Mouse (Mus musculus): ENCODE results near the gene Tas2r138. TPM values are rescaled to one million over a fixed set of nuclear protein-coding genes. Genes with fewer than 3 reads are reported as not detected.

The Tas2r138 gene
- polyA plus RNA-seq (2016; fragmentation: Nextera tagmentation; extraction: Ambion mirVana), result not detected in 2 replicates

- DNase-seq (ENCODE audit: extremely low spot score, low spot score), result no peak
- WGBS, result 95% methylated on average over 4 of the region's 4 CpGs
- H3K4me1 ChIP-seq, result no peaks in the 10 kb centered on the region
- no peak within 1 kb of the TSS for H3K27ac ChIP-seq
- H3K27me3 ChIP-seq (ENCODE audit: poor library complexity, severe bottlenecking), result no peaks in the 10 kb centered on the region
- H3K36me3 ChIP-seq (replicated peaks), result no peaks in the 10 kb centered on the region
- H3K4me3 ChIP-seq, result no peak within 1 kb of the TSS
- no peaks in the 10 kb centered on the region for H3K9me3 ChIP-seq
Observed at GRCm38 (mm10) chr6:40613260-40613852, at the start of gene Tas2r138. TSS of gene Tas2r138 (minus strand) at chr6:40613310.

GRCm38 (mm10) chr6:40660930-40661329, 47.8 kb upstream of the Tas2r138 start:
- no peak for DNase-seq (ENCODE audit: extremely low spot score, low spot score)
- H3K9me3 ChIP-seq, result no peaks in the 10 kb centered on the region
- H3K4me1 ChIP-seq, result peaks cover 9% of the 10 kb centered on the region; the same call in 1 of the 2 replicates
- no peak overlapping the region for H3K27ac ChIP-seq
- 20% methylated on average over 2 of the region's 2 CpGs for WGBS
- H3K36me3 ChIP-seq (replicated peaks), result no peaks in the 10 kb centered on the region
- H3K27me3 ChIP-seq (ENCODE audit: poor library complexity, severe bottlenecking), result no peaks in the 10 kb centered on the region
- no peak overlapping the region for H3K4me3 ChIP-seq

DNA sequence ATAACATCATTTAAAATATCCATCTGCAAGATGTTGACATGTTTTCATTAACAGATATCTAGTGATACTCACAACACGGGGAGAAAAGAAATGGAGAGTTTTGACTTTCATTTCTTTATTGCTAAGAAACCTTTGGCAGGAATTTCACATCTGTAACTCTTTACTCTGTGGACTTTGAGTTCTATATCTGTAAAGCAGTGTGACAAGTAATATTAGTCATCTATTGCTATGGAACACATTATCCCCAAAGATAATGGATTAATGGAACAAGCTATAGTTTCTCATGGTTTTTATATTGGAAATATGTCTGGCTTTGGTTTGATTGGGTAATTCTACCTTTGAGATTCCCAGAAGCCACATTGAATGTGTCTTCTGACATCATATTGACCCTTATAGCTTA, 37.8 kb upstream of the Tas2r138 start:
- Histone ChIP-seq H3K36me3 (replicated peaks) (no peaks in the 10 kb centered on the region), H3K4me1 (no peaks in the 10 kb centered on the region), H3K27ac (no peak overlapping the region), H3K27me3 (ENCODE audit: poor library complexity, severe bottlenecking) (no peaks in the 10 kb centered on the region), H3K9me3 (no peaks in the 10 kb centered on the region), H3K4me3 (no peak overlapping the region)
- WGBS, result 92% methylated on average over 1 of the region's 1 CpGs
- DNase-seq (ENCODE audit: extremely low spot score, low spot score), result no peak

- no peaks in the 10 kb centered on the region for H3K4me1 ChIP-seq
- H3K27ac ChIP-seq, result no peak overlapping the region
- no peaks in the 10 kb centered on the region for H3K9me3 ChIP-seq
- WGBS, result 84% methylated on average over 8 of the region's 8 CpGs
- DNase-seq (ENCODE audit: extremely low spot score, low spot score), result no peak
- H3K27me3 ChIP-seq (ENCODE audit: poor library complexity, severe bottlenecking), result no peaks in the 10 kb centered on the region
- H3K36me3 ChIP-seq (replicated peaks), result no peaks in the 10 kb centered on the region
- H3K4me3 ChIP-seq, result no peak overlapping the region
Observed at GRCm38 (mm10) chr6:40645701-40646100, 32.6 kb upstream of the Tas2r138 start.

GRCm38 (mm10) chr6:40640710-40641538, 27.8 kb upstream of the Tas2r138 start:
- no peak overlapping the region for H3K4me3 ChIP-seq
- DNase-seq (ENCODE audit: extremely low spot score, low spot score), result no peak
- H3K27ac ChIP-seq, result no peak overlapping the region
- H3K27me3 ChIP-seq (ENCODE audit: poor library complexity, severe bottlenecking), result no peaks in the 10 kb centered on the region
- no peaks in the 10 kb centered on the region for H3K9me3 ChIP-seq
- no peaks in the 10 kb centered on the region for H3K36me3 ChIP-seq (replicated peaks)
- 89% methylated on average over 8 of the region's 8 CpGs for WGBS
- H3K4me1 ChIP-seq, result no peaks in the 10 kb centered on the region

DNA sequence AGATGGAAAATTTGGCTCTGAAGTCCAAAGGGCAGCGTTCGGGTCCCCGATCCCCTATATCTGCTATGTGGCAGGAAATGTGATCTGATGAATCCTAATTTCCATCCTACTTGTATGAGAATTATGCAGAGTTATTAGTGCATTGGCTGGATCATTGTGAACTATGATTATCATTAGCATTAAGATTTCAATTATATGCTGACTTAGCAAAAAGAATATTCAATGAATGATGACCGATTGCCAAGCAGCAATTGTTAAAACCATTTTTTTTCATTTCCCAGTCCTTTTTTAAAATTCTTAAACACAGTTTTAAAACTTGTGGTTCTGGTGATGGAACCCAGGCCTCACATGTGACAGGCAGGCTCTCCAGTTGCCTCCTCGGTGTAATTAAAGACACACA, 24.6 kb upstream of the Tas2r138 start:
- Histone ChIP-seq H3K27ac (no peak overlapping the region), H3K4me3 (no peak overlapping the region), H3K27me3 (ENCODE audit: poor library complexity, severe bottlenecking) (no peaks in the 10 kb centered on the region), H3K36me3 (replicated peaks) (no peaks in the 10 kb centered on the region), H3K9me3 (no peaks in the 10 kb centered on the region), H3K4me1 (no peaks in the 10 kb centered on the region)
- WGBS, result 97% methylated on average over 5 of the region's 5 CpGs
- no peak for DNase-seq (ENCODE audit: extremely low spot score, low spot score)

GRCm38 (mm10) chr6:40635559-40635958, 22.4 kb upstream of the Tas2r138 start:
- no peaks in the 10 kb centered on the region for H3K9me3 ChIP-seq
- no peaks in the 10 kb centered on the region for H3K27me3 ChIP-seq (ENCODE audit: poor library complexity, severe bottlenecking)
- H3K4me1 ChIP-seq, result no peaks in the 10 kb centered on the region
- no peak overlapping the region for H3K27ac ChIP-seq
- H3K4me3 ChIP-seq, result no peak overlapping the region
- no peaks in the 10 kb centered on the region for H3K36me3 ChIP-seq (replicated peaks)
- WGBS, result 84% methylated on average over 6 of the region's 6 CpGs
- DNase-seq (ENCODE audit: extremely low spot score, low spot score), result no peak

- Histone ChIP-seq H3K4me3 (no peak overlapping the region), H3K4me1 (no peaks in the 10 kb centered on the region), H3K9me3 (no peaks in the 10 kb centered on the region), H3K27ac (no peak overlapping the region), H3K27me3 (ENCODE audit: poor library complexity, severe bottlenecking) (no peaks in the 10 kb centered on the region), H3K36me3 (replicated peaks) (no peaks in the 10 kb centered on the region)
- no peak for DNase-seq (ENCODE audit: extremely low spot score, low spot score)
- 68% methylated on average over 1 of the region's 1 CpGs for WGBS
Observed at GRCm38 (mm10) chr6:40634640-40635071, 21.5 kb upstream of the Tas2r138 start.

DNA sequence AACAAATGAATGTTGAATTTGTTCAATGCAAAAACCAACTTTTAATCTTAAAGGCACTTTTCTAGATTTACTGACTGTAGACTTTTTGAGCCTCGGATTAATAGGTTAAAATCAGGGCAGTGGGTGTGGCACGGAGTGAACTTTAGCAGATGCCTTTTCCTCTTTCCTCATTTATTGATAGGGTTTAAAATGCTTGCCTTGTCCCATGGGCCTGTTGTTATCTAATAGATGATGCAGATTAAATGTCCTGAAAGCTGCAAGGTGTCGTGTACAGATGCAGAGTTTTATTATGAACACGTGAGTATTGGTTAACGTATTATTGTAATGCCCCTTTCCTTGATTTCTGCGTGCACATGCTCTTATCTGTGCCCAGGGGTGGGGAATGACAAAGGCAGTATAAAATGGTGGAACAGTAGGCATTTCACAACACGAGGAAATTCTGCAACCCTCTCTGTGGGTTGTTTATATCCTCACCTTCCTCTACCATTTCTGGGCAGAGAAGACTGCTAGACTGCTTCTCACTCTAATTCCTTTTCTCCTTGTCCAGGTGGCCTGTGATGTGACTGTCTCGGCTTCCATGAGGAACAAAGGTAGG, 15.4 kb upstream of the Tas2r138 start, which contains the start of gene Mgam:
Gene Mgam (plus strand): TSS at position 426 of the 595 bp plus-strand sequence.
- Histone ChIP-seq H3K36me3 (replicated peaks) (no peaks in the 10 kb centered on the region), H3K27ac (no peak within 1 kb of the TSS), H3K9me3 (no peaks in the 10 kb centered on the region), H3K4me3 (no peak within 1 kb of the TSS), H3K27me3 (ENCODE audit: poor library complexity, severe bottlenecking) (no peaks in the 10 kb centered on the region), H3K4me1 (no peaks in the 10 kb centered on the region)
- no peak for DNase-seq (ENCODE audit: extremely low spot score, low spot score)
- WGBS, result 87% methylated on average over 8 of the region's 8 CpGs

DNA sequence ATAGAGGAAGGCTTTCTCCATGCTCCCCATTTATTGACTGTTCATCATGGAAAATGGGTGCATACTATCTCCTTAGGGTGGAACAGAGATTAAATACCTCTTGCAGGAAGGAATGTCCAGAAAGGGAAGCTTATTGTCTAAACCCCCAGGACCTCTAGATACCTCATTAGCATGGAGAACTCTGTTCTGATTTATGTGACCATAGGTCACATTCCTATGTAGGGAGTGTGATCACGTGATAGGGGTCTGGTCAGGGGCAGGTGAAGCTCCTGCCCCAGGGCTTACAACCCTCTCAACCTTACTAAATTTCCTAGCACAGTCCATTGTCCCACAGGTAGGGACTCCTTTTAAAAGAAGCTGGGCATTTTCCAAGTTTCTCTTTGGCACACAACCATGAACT, 13.0 kb upstream of the Tas2r138 start:
- no peaks in the 10 kb centered on the region for H3K4me1 ChIP-seq
- no peak overlapping the region for H3K27ac ChIP-seq
- H3K9me3 ChIP-seq, result no peaks in the 10 kb centered on the region
- no peak for DNase-seq (ENCODE audit: extremely low spot score, low spot score)
- 77% methylated on average over 1 of the region's 1 CpGs for WGBS
- no peaks in the 10 kb centered on the region for H3K27me3 ChIP-seq (ENCODE audit: poor library complexity, severe bottlenecking)
- no peaks in the 10 kb centered on the region for H3K36me3 ChIP-seq (replicated peaks)
- no peak overlapping the region for H3K4me3 ChIP-seq

DNA sequence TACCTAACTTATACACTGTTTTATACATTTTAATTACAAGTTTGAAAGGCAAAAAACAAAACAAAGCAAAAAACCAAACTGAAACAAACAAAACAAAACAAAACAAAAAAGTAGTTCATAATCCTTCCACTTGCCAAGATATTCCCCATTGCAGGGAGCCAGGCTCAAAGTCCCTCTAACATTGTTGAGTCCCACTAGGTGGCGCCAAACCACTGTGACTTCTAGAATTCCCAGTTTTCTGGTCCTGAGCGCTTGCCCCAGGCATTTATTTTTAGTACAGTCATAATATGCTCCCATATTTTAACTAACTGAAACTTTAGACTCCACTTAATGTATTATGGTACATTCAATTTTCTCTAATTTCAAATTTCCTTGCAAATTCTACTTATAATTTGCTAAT, 4.9 kb upstream of the Tas2r138 start:
- Histone ChIP-seq H3K36me3 (replicated peaks) (no peaks in the 10 kb centered on the region), H3K9me3 (no peaks in the 10 kb centered on the region), H3K4me3 (no peak overlapping the region), H3K27me3 (ENCODE audit: poor library complexity, severe bottlenecking) (no peaks in the 10 kb centered on the region), H3K27ac (no peak overlapping the region), H3K4me1 (no peaks in the 10 kb centered on the region)
- WGBS, result 25% methylated on average over 2 of the region's 2 CpGs
- DNase-seq (ENCODE audit: extremely low spot score, low spot score), result peak; percentile 51

DNA sequence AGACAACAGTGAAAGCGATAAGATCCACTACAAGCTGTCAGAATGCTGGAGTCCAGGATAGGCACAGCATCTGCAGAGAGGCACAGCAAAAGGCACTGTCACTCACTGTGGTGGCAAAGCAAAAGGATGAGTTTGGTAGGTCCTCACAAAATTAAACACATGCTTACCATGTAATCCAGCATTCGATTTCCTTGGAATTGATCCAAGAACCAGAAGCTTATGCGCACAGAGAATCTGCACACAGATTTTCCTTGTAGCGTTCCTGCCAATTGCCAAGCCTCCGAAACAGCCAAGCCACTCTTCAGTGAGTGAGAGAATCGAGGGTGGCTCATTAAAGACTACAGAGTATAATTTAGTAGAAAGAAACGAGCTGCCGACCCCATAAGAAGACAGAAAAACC, 2.9 kb downstream of the Tas2r138 start:
- Histone ChIP-seq H3K4me3 (no peak overlapping the region), H3K9me3 (no peaks in the 10 kb centered on the region), H3K27me3 (ENCODE audit: poor library complexity, severe bottlenecking) (no peaks in the 10 kb centered on the region), H3K27ac (no peak overlapping the region), H3K4me1 (no peaks in the 10 kb centered on the region), H3K36me3 (replicated peaks) (no peaks in the 10 kb centered on the region)
- DNase-seq (ENCODE audit: extremely low spot score, low spot score), result no peak
- 88% methylated on average over 8 of the region's 8 CpGs for WGBS

DNA sequence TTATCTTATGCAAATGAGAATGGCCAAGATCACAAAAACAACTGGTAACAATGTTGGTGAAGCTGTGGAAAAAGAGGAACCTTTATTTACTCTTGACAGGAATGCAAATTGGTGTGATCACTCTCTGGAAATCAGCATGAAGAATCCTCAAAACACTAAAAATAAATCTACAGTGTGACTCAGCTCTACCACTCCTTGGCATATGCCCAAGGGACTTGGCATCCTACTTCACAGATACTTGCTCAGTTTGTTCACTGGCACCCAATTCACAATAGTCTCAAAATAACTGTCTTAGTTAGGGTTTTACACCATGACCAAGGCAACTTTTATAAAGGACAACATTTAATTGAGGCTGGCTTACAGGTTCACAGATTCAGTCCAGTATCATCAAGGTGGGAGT, 5.7 kb downstream of the Tas2r138 start:
- Histone ChIP-seq H3K9me3 (no peaks in the 10 kb centered on the region), H3K4me1 (no peaks in the 10 kb centered on the region), H3K4me3 (no peak overlapping the region), H3K36me3 (replicated peaks) (no peaks in the 10 kb centered on the region), H3K27ac (no peak overlapping the region), H3K27me3 (ENCODE audit: poor library complexity, severe bottlenecking) (no peaks in the 10 kb centered on the region)
- no peak for DNase-seq (ENCODE audit: extremely low spot score, low spot score)
